Mouse (Mus musculus) CD4-positive helper T cell, adult 2 months (primary cell): ENCODE measurements around the gene Hnrnpa2b1.

Experiments used
- DNase-seq: peaks from one replicate; pipeline ENCODE4 v3.0.0-alpha.2; 2012; ENCODE audit warnings: low read depth, missing footprints, low spot score

Hnrnpa2b1 gene

GRCm38 (mm10) chr6:51470311-51471178, 851 bp upstream of the Hnrnpa2b1 start, which contains the start of gene Cbx3:
Cbx3 (plus strand) TSS chr6:51470360.
- DNase-seq = peak; percentile 93

- DNase-seq = peak; percentile 91
These were observed 668 bp downstream of the Hnrnpa2b1 start for GRCm38 (mm10) chr6:51468891-51469561.

GRCm38 (mm10) chr6:51467649-51468048, 2.0 kb downstream of the Hnrnpa2b1 start:
- peak; percentile 48 for DNase-seq

- DNase-seq = no peak
These were observed 9.3 kb downstream of the Hnrnpa2b1 start for GRCm38 (mm10) chr6:51460363-51460762.

DNA sequence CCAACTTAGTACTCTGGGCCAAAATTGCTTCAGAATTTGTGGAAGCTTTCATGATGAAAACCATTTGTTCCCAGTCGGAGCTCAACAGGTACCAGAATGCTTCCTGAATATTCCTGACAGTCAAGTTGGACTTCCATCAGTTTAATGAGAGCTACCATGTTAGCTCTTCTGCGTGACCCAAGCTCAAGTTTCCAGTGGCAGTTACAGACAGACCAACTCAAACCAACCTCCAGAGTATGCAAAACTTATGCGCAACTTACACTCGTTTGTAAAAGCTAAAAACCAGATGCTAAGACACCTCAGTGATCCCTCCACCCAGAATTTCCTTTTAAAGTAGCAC, 9.7 kb downstream of the Hnrnpa2b1 start:
- peak; percentile 44 for DNase-seq

DNA sequence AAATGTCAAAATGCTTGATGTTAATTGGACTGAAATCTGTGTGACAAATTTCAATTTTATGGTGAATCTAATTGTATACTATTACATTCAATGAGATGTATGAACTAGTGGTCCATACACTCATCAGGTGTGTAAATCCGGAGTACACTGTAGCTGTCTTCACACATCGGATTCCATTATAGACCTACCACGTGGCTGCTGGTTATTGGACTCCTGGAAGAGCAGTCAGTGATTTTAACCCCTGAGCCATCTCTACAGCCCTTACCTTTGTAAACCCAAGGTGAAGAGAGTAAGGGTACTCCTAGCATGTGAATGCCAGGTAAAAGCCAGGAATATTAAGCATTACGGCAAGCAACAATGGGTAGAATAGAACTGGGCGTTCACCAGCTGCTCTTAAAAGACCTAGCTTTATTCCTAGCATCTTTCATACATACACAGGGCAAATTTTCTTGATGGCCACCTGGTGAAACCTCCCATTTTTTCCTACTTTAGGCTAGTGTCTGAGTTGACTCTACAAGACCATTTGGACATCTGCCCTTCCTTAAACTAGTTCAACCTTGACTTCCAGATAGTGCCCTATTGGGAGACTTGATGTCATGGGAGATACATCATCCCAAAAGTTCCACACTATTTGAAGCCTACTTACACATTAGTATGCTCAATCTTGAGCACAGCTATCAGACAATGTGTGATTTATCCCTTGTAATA, 10.2 kb downstream of the Hnrnpa2b1 start:
- peak; percentile 34 for DNase-seq

- peak; percentile 38 for DNase-seq
These were observed 10.8 kb downstream of the Hnrnpa2b1 start for GRCm38 (mm10) chr6:51458925-51459312.

DNA sequence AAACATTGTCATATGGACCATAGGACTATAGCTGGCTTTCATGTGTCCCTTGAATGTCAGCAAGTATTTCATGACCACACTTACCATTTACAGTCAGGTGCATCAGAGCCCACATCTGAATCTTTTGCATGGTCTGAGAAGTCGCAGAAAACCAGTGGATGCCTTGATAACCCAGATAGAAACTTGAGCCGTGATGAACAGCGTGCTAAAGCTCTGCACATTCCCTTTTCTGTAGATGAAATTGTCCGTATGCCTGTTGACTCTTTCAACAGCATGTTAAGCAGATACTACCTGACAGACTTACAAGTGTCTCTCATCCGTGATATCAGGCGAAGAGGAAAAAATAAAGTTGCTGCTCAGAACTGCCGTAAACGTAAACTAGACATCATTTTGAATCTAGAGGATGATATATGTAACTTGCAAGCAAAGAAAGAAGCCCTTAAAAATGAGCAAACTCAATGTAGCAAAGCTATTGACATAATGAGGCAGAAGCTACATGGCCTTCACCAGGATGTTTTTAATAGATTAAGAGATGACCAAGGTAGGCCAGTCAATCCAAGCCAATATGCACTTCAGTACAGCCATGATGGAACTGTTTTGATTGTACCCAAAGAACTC, 11.8 kb downstream of the Hnrnpa2b1 start:
- no peak for DNase-seq

DNA sequence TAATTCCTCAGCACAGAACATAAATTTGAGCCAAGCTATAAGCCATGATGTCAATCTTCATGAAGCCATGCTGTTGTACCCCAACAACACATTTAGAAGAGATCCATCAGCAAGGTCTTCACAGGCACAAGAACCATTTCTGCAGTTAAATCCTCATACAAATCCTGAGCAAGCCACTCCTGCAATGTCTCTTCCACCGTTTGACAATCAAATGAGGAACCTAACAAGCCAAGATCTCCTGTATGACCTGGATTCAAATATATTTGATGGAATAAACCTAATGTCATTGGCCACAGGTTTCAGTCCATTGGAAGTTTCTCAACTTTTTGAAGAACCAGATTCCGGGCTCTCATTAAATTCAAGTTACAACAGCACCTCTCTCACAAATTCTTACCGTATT, 12.4 kb downstream of the Hnrnpa2b1 start:
- DNase-seq = no peak

- DNase-seq = no peak
These were observed 13.5 kb downstream of the Hnrnpa2b1 start for GRCm38 (mm10) chr6:51456198-51456597.

GRCm38 (mm10) chr6:51454949-51455348, 14.7 kb downstream of the Hnrnpa2b1 start:
- no peak for DNase-seq

DNA sequence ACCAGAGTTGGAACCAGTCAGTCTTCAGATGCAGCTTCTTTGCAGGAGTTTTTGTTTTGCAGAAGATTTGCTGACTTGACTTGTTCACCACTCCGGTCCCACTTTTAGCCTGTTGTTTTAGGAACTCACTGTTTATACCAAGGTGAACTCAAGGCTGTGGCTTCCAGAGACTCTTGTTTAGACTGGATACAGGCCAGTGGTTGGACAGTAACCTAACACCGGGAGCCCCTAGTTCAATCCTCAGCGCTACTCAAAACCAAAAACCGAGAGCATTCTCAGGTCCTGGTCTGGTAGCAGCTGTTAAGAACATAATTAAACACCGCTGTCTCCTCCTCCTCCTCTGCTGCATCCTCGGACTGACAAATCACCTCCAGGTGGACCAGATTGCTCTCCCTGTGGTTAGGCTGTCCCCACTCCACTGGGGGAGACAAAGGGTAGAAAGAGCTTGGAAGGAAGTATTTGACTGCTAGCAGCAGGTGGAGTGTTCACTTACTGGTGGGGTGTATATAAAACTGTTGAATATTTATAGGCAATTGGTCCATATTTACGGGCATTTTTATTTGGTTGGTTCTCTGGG, 16.7 kb downstream of the Hnrnpa2b1 start:
- DNase-seq = no peak

DNA sequence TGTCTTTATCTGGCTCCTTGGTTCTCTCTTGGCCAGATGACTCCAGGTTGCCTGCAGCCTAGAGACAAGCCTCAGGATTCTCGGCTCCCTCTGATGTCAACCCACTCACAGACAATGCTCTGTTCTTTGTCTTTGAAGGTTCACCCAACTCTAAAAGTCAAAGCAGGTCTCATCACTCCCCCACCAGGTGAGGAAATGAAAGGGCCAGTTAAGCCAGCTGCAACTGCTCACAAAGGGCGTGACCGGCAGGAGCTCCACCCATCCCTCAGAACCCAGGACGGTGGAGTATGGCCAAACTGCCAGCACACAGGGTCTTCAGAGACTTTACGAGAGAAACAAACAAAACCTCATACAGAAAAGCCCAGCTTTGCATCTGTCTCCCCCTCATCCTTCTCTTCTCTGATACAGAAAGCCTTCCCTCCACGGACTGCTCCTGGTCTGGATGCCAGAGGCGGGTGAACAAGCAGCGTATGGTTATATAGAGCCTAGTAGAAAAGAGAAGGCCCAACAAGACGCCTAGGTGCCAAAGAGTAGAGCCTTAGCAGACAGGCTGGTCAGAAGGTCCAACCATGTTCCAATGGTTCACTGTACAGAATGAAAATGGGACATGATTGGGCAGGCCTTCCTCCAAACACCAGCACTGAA, 27.4 kb downstream of the Hnrnpa2b1 start:
- DNase-seq = peak; percentile 58

- no peak for DNase-seq
These were observed 30.8 kb downstream of the Hnrnpa2b1 start for GRCm38 (mm10) chr6:51438826-51439330.

DNA sequence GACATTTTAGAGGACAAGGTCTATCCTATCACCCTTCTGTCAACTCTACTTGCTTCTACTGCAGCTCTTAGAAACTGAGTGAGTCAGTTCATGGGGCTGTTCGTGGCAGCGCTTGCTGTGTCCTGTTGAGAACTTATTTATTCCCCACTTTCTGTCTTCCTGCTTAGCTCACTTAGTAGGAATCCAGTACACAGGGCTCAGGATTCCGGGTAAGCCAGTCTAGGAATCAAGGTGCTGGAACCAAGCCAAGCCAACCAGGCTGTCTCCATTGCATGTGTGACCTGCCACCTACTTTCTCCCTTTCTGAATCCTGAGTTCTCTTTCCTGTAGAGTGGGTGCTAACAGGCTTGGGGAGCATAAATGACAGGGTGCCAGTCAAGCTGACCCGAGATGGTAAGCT, 32.0 kb downstream of the Hnrnpa2b1 start:
- no peak for DNase-seq

DNA sequence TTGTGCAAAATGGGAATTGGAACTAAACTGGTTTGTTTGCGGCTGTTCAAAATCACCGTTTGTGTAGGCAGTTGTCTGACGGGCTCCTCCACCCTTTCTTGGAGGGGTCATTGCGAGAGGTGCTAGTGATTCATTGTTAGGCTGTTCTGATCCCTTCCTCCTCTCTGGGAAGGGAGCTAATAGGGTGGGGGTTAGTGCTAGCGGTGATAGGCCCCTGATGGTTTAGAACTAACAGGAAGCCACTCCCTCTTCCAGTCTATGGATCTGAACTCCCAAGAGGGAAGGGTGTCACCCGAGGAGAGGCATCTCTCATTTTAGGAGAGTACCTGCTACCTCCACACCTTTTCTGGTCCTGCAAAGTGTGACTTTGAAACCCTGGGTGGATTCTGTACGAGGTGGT, 35.4 kb downstream of the Hnrnpa2b1 start:
- no peak for DNase-seq

DNA sequence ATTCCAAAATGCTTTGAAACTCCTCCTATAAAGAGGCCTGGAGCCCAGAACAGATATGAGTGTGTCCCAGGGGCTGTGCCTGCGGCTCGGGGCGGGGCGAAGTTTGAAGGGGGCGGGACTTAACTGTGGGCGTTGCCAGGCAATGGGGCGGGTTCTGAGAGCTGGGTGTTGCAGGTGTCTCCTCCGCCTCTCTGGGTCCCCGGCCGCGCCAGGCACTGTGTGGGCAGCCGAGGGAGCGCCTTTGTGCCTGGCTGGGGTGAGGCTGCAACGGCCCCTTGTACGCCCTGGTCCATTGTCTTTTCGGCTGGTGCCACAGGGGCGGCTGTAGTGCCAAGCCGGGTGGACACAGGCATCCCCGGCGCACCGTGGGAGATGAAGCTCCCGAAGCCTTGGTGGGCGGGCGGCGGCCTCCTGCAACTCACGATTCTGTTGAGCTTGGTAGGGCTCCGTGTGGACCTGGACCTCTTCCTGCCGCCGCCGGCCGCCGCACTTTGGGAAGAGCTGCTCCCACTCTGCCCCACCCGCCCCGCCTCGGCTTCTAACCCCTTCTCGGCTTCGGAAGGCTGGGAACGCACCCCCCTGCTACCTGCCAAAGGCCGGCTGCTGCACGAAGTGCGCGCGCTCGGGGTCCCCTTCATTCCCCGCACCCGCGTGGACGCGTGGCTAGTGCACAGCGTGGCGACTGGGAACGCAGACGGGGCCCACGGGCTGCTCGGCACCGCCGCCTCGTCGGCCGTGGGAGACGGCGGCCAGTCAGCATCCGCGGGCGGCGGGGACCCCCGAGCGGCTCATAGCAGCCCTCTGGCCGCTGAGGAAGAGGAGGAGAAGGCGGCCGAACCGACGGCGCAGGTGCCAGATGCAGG, 36.9 kb downstream of the Hnrnpa2b1 start, which contains the start of gene Nfe2l3:
Nfe2l3 (plus strand) TSS at position 136 of the 863 bp plus-strand sequence.
- peak; percentile 71 for DNase-seq

DNA sequence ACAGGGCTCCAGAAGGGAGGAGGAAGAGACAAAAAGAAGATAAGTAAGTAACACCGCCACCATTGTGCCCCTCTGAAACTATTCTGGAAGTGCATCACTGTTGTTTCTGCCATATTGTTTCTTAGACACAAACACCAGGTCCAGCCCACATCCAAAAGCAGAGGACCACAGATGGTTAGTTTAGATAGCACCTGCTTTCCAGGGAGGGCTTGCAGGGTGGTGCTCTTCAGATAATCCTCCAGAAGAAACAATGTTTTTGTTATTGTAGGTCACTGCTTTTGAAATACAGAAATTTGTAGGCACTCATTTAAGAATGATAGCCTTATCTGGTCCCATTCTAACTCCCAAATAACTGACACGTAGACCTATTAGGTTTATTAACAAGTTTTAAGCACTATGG, 45.2 kb downstream of the Hnrnpa2b1 start:
- DNase-seq = no peak

GRCm38 (mm10) chr6:51423466-51424122, 46.1 kb downstream of the Hnrnpa2b1 start:
- no peak for DNase-seq
